Mouse (Mus musculus) limb, embryonic 14.5 days (tissue): Measurements from ENCODE around the gene Gnaq. TPM values are rescaled to one million over a fixed set of nuclear protein-coding genes. Genes with fewer than 3 reads are reported as not detected.

Experiments
- ATAC-seq: fragments of 200-750 bp; cut with Nextera tagmentation; 2 replicates; pipeline ENCODE4 v1.8.0; 2017; ENCODE audit warnings: low read depth, moderate number of reproducible peaks, moderate TSS enrichment; ENCODE audit not compliant: low FRiP score
- DNase-seq: peaks from one replicate; pipeline ENCODE4 v3.0.0-alpha.2; 2015; ENCODE audit warnings: low spot score
- H3K27ac ChIP-seq: fragments of 300-500 bp; sonication (generic); replicated peaks from 2 replicates; pipeline ENCODE4 v1.5.1; 2014; ENCODE audit warnings: low read depth, mild to moderate bottlenecking, low read length, moderate library complexity, mixed read lengths
- H3K27me3 ChIP-seq: fragments of 300-500 bp; sonication (generic); 2 replicates; pipeline ENCODE4 v1.6.1; 2014; ENCODE audit warnings: low read length, mixed read lengths; ENCODE audit not compliant: control insufficient read depth, insufficient read depth
- H3K36me3 ChIP-seq: fragments of 300-500 bp; sonication (generic); 2 replicates; pipeline ENCODE4 v1.6.1; 2014; ENCODE audit warnings: mild to moderate bottlenecking, low read length, moderate library complexity, mixed read lengths; ENCODE audit not compliant: control insufficient read depth, insufficient read depth
- H3K4me1 ChIP-seq: fragments of 300-500 bp; sonication (generic); 2 replicates; pipeline ENCODE4 v1.6.1; 2014; ENCODE audit warnings: antibody characterized with exemption, low read length, mixed read lengths; ENCODE audit not compliant: control insufficient read depth, insufficient read depth
- H3K4me2 ChIP-seq: fragments of 300-500 bp; sonication (generic); replicated peaks from 2 replicates; pipeline ENCODE4 v1.6.1; 2014; ENCODE audit warnings: low read depth, mild to moderate bottlenecking, low read length, moderate library complexity; ENCODE audit not compliant: severe bottlenecking
- H3K4me3 ChIP-seq: fragments of 300-500 bp; sonication (generic); replicated peaks from 2 replicates; pipeline ENCODE4 v1.5.1; 2014; ENCODE audit warnings: low read length
- H3K9ac ChIP-seq: fragments of 300-500 bp; sonication (generic); 2 replicates; pipeline ENCODE4 v1.6.1; 2014; ENCODE audit warnings: mild to moderate bottlenecking, low read depth, low read length, moderate library complexity; ENCODE audit not compliant: severe bottlenecking
- H3K9me3 ChIP-seq: fragments of 300-500 bp; sonication (generic); 2 replicates; pipeline ENCODE4 v1.6.1; 2016; ENCODE audit warnings: low read length; ENCODE audit not compliant: control insufficient read depth
- POLR2A ChIP-seq: fragments of 200-500 bp; IDR thresholded peaks from 2 replicates; pipeline ENCODE4 v1.8.0; 2012; ENCODE audit warnings: inconsistent platforms, mild to moderate bottlenecking, moderate library complexity, borderline replicate concordance; ENCODE audit not compliant: insufficient read depth, insufficient read length; ENCODE audit errors: extremely low read depth
- WGBS: fragments of 180-500 bp; shearing (Covaris S2); extraction: QIAGEN DNeasy Blood & Tissue Kit; methylation state at CpG from one replicate; pipeline ENCODE4 v1.1.7; 2014; 5-methylcytosine and 5-hydroxymethylcytosine counted together
- polyA plus RNA-seq, 2 experiments: library from polyadenylated mRNA; depleted of rRNA in 1 of 2; stranded (reverse) in 1 of 2; unstranded in 1 of 2; fragments of >200 nt; fragmentation: Nextera tagmentation in 1 of 2; extraction: Ambion mirVana in 1 of 2; gene quantifications; 2 replicates each; pipeline versions ENCODE4 v1.2.1 to v1.2.3; 2012 to 2014

Gene Gnaq
- polyA plus RNA-seq, 2 experiments = 16.6 to 23.4 TPM

DNA sequence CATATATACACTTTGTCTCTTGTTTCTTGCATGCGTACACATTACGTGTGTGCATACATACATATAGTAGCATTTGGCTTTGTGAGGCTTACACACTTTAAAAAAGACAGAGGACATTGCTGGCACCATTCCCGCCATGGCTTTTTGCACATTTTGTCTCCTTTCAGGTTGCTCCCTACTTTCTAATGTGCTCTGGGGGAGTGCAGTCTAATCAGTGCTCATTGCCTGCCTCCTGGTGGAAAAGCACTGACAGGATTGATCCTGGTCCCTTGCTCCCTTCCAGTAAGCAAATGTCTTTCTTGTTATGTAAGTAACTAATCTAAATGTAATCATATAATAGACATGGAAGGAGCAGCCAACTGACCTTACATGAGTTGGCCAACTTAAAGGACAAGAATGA lies 65.5 kb downstream of the Gnaq start:
- no peak for TF ChIP-seq POLR2A
- WGBS = 93% methylated on average over 3 of the region's 3 CpGs
- no peaks in the 10 kb centered on the region for H3K27me3 ChIP-seq

DNA sequence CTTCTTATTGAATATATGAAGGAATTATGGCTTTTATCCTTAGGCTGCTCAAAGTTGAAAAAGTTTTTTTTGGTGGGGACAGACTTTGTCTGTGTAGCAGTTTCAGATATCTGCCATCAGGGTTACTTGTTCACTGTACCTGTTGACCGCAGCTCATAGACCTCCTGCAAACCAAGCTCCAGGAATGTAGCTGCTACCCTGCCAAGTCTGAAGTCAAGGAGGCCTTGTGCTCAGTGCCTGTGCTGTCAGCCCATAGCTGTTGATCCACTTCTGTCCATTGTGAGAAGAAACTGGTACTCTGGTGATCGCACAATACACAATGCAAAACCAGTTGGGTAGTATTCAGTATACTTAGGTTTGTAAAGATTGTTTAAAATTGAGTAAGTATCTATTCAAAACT lies 68.7 kb downstream of the Gnaq start:
- Histone ChIP-seq H3K9ac (no peak overlapping the region), H3K4me2 (no peak overlapping the region), H3K4me3 (no peak overlapping the region), H3K27ac (no peak overlapping the region), H3K36me3 (no peaks in the 10 kb centered on the region), H3K4me1 (no peaks in the 10 kb centered on the region; the same call in 1 of the 2 replicates), H3K9me3 (no peaks in the 10 kb centered on the region), H3K27me3 (no peaks in the 10 kb centered on the region)
- TF ChIP-seq POLR2A = no peak
- WGBS = 93% methylated on average over 2 of the region's 2 CpGs
- ATAC-seq = no peak
- no peak for DNase-seq

More for the DNA sequence above, 65.5 kb downstream of the Gnaq start:
- no peak for ATAC-seq
- H3K9ac ChIP-seq = no peak overlapping the region
- no peaks in the 10 kb centered on the region for H3K36me3 ChIP-seq
- H3K4me3 ChIP-seq = no peak overlapping the region
- H3K9me3 ChIP-seq = no peaks in the 10 kb centered on the region
- H3K4me2 ChIP-seq = no peak overlapping the region
- H3K27ac ChIP-seq = no peak overlapping the region
- H3K4me1 ChIP-seq = peaks cover 12% of the 10 kb centered on the region; the same call in 1 of the 2 replicates
- DNase-seq = no peak

DNA sequence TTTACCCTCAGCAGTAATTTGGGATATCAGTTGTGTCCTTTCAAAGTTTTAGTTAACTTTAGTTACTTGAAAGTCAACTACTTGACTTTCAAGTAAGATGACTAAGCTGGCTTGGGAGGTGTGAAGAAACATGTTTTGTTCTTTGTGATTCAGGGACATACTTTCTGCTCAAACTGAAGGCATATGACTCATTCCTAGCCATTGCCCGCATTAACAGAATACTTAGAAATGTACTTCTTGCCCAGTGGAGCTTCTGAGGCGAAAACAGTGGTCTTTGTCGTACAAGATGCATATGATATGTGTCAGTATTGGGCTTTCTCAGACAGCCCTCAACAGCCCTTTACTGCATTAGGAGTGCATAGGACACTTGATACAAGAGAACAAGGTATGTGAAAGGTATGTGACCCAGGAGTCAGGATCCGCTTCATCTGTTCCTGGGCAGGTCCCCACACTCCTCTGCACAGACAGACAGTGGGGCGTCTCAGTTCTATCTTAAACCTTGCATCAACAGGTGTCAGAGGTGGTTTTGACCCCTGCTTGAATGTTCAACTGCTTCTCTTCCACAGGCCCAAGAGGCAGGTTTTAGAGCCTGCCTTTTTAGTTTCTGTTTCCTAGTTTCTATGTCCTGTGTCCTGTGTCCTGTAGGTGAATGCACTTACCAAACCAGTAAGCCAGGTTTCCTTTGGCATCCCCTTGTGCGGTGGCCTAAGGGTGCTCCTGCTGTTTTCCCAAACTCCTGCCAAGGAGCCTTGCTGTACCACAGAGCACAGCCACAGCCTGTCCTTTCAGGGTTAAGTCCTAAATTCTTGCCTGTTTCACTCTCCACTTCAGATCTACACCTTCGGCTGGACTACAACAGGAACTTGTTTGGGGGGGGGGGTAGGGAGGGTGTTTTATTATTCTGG lies 72.4 kb downstream of the Gnaq start:
- Histone ChIP-seq H3K4me3 (no peak overlapping the region), H3K9ac (no peak overlapping the region), H3K9me3 (no peaks in the 10 kb centered on the region), H3K4me2 (no peak overlapping the region), H3K36me3 (no peaks in the 10 kb centered on the region), H3K27ac (no peak overlapping the region), H3K27me3 (no peaks in the 10 kb centered on the region), H3K4me1 (no peaks in the 10 kb centered on the region; the same call in 1 of the 2 replicates)
- WGBS = 70% methylated on average over 7 of the region's 7 CpGs
- ATAC-seq (no peak), DNase-seq (no peak)
- no peak for TF ChIP-seq POLR2A

DNA sequence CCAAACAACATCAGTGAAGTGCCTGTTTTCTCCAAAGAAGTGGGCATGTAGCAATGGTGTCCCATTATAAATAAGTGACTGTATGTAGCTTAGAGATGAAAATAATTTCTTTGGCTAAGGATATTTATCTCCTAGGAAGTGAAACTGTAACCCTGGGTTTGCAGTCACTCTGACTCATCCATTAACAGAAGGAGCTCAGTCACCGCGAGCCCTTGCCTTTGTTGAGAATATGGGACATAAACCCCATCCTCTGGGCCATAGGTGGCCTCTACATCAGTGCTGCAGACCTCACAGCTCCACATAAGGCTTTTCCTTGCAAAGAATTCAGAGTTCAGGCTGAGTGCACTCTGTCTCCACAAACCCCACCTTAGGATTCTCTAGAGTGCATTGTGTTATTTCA lies 77.0 kb downstream of the Gnaq start:
- no peak overlapping the region for H3K4me3 ChIP-seq
- DNase-seq = no peak
- H3K9ac ChIP-seq = no peak overlapping the region
- H3K27ac ChIP-seq = no peak overlapping the region
- no peak overlapping the region for H3K4me2 ChIP-seq
- ATAC-seq = no peak
- no peaks in the 10 kb centered on the region for H3K9me3 ChIP-seq
- 92% methylated on average over 2 of the region's 2 CpGs for WGBS
- H3K4me1 ChIP-seq = peaks cover 1% of the 10 kb centered on the region; the same call in 1 of the 2 replicates
- H3K36me3 ChIP-seq = no peaks in the 10 kb centered on the region
- H3K27me3 ChIP-seq = no peaks in the 10 kb centered on the region
- no peak for TF ChIP-seq POLR2A

DNA sequence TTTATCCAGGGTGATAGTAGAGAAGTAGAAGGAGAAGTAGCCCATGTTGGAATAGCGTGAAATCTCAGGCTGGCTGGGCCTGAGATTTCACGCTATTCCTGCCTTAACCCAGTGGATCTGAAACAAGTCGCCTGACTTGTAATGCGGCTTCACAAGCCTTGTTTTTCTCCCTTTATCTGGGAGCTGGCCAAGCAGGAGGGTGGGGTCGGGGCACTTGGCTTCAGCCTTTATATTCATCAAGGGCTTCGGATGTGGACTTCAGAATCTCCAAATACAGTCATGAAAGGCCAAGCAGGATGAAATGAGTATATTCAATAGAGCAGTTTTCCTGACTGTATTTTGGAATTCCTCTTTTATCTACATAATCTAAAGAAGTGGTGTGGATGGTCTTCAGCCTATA lies 82.3 kb downstream of the Gnaq start:
- H3K9ac ChIP-seq = no peak overlapping the region
- H3K36me3 ChIP-seq = peaks cover 6% of the 10 kb centered on the region
- 70% methylated on average over 6 of the region's 6 CpGs for WGBS
- no peaks in the 10 kb centered on the region for H3K9me3 ChIP-seq
- no peak overlapping the region for H3K4me3 ChIP-seq
- H3K4me2 ChIP-seq = no peak overlapping the region
- no peak overlapping the region for H3K27ac ChIP-seq
- 0 out of 2 replicates have a peak, but pooled peaks cover 5% of the 10 kb centered on the region for H3K4me1 ChIP-seq
- no peak for ATAC-seq
- no peak for TF ChIP-seq POLR2A
- no peaks in the 10 kb centered on the region for H3K27me3 ChIP-seq
- no peak for DNase-seq
